Mouse (Mus musculus) thymus, adult 2 months (tissue): Measurements from ENCODE around the gene St3gal4.

ENCODE experiments used
- CTCF ChIP-seq: fragments of 200-500 bp; IDR thresholded peaks from 2 replicates; pipeline ENCODE4 v1.5.1; 2012; ENCODE audit warnings: mild to moderate bottlenecking, control low read depth, low read length, moderate library complexity, borderline replicate concordance; ENCODE audit not compliant: control insufficient read depth, poor library complexity, insufficient read depth; ENCODE audit errors: extremely low read depth
- POLR2A ChIP-seq: fragments of 200-500 bp; IDR thresholded peaks from 2 replicates; pipeline ENCODE4 v1.6.1; 2012; ENCODE audit warnings: mild to moderate bottlenecking, low read length, control low read depth, moderate library complexity; ENCODE audit not compliant: control insufficient read depth, poor library complexity, insufficient read depth; ENCODE audit errors: extremely low read depth

DNA sequence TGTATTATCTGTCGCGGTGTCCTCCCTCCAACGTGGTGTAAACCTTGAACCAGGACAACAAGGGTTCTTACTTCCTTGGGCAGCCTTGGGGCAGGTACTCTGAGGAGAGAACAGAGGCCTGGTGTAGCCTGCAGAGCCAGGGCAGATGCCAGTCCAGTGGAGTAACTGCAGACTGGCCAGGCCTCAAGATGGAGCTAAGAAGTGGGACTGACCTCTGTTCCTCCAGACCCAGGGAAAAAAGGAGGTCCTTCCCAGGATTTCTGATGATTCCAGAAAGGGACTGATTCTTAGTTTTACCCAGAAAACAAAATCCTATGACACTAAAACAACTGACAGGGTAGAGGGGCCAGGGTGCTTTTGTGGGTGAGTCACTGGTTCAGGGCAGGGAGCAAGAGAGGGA, 4.8 kb downstream of the St3gal4 start:
- TF ChIP-seq CTCF (no peak), POLR2A (no peak)
